In the genomic region with DNA sequence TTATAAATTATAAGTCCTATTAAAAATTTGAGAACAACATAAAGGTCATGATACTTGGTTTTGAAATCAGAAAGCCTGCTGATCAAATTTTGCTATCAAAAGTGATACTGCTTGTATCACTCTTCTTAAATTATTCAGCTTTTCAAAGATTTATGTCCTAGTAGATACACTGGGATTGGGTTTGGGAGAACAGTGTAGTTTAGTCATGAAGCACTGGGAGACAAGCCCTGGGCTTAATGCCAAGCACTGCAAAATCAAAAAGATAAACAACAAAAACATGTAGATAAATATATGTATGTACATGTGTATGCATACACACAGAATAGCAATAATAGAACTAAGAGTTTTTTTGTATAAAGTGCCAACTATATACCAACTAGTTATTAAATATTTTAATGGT, we compare ENCODE assay signal across 16 mouse cellular contexts.
"Had no signal": no experiment of that assay in that cellular context is flagged by ENCODE, and none has a peak within 500 bp of the region (broad histone marks: within the 10 kb centered on the region; RNA-seq: fewer than 3 reads in every experiment).

No protein-coding gene starts in this region.

- H3K9me3 ChIP-seq: neural tube, embryonic 13.5 days; neural tube, embryonic 15.5 days; stomach, embryonic 15.5 days had no signal

- H3K27ac ChIP-seq: neural tube, embryonic 13.5 days; neural tube, embryonic 15.5 days; stomach, embryonic 15.5 days; stomach, postnatal 0 days had no signal

- H3K27me3 ChIP-seq: neural tube, embryonic 13.5 days; neural tube, embryonic 15.5 days; stomach, embryonic 15.5 days had no signal

- H3K36me3 ChIP-seq: neural tube, embryonic 13.5 days; neural tube, embryonic 15.5 days; stomach, embryonic 15.5 days had no signal

- H3K4me3 ChIP-seq: neural tube, embryonic 13.5 days; neural tube, embryonic 15.5 days; stomach, embryonic 15.5 days had no signal

- DNase-seq: retina, postnatal 1 day; right cerebral cortex, adult 18-20 months; right cerebral cortex, postnatal 14 days; right cerebral cortex, postnatal 25 days; right cerebral cortex, postnatal 4 days; spleen, adult 18-20 months; thymus, adult 18-20 months; thymus, adult 2 months; thymus, postnatal 14 days; thymus, postnatal 25 days; thymus, postnatal 36 days; thymus, postnatal 4 days had no signal

- H3K4me2 ChIP-seq: neural tube, embryonic 13.5 days; neural tube, embryonic 15.5 days; stomach, embryonic 15.5 days had no signal

- H3K9ac ChIP-seq: neural tube, embryonic 13.5 days; neural tube, embryonic 15.5 days; stomach, embryonic 15.5 days had no signal

- H3K4me1 ChIP-seq: neural tube, embryonic 13.5 days; neural tube, embryonic 15.5 days; stomach, embryonic 15.5 days had no signal
